Mouse (Mus musculus) ES-E14 (cell line): ENCODE results near the gene Daam1.

Source experiments
- CHD2 ChIP-seq: IDR thresholded peaks from 2 replicates; pipeline ENCODE4 v1.6.1; 2014; ENCODE audit warnings: mild to moderate bottlenecking, low read depth, low read length, inconsistent platforms
- HCFC1 ChIP-seq: IDR thresholded peaks from 2 replicates; pipeline ENCODE4 v1.6.1; 2012; ENCODE audit warnings: low read length, inconsistent platforms, borderline replicate concordance; ENCODE audit not compliant: insufficient read depth
- MAFK ChIP-seq: IDR thresholded peaks from 2 replicates; pipeline ENCODE4 v1.6.1; 2014; ENCODE audit warnings: mild to moderate bottlenecking, low read depth, low read length, inconsistent platforms; ENCODE audit not compliant: insufficient read depth
- ZC3H11A ChIP-seq: IDR thresholded peaks from 2 replicates; pipeline ENCODE4 v1.6.1; 2012; ENCODE audit warnings: low read depth, mild to moderate bottlenecking, inconsistent platforms, low read length, borderline replicate concordance
- ZNF384 ChIP-seq: IDR thresholded peaks from 2 replicates; pipeline ENCODE4 v1.6.1; 2012; ENCODE audit warnings: low read depth, low read length, inconsistent platforms

DNA sequence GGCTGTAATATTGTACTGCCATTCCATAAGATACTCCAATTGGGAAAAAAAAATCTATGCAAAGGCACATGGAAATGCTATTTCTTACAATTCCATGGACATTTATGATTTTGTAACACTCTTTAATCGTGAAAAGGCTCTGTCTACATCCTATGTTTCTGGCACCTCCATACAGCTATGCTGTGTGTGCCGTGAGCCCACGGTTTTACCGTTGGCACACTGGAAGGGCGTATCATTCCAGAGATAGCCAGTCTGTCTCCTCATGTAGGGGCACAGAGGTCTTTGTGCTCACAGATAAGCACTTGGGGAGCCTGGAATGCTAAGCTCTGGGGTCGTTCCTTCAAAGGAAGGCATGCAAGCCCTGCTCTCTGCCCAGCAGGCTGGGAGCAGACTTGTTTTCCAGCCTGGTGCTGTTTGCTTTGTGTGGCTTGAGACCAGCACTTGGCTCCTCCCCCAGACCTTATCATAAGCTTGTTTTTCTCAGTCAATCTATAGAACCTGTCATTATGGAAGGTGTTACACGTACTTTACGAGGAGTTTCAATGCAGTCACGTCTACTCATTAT is 205.3 kb downstream of the Daam1 start:
- TF ChIP-seq HCFC1 (no peak), ZC3H11A (no peak), MAFK (no peak), CHD2 (no peak), ZNF384 (no peak)
